13 mouse cellular contexts compared by ENCODE assay signal in genomic region chr2:90649405-90649804, GRCm38 (mm10).
"Had no signal": no experiment of that assay in that cellular context is flagged by ENCODE, and none has a peak within 500 bp of the region (broad histone marks: within the 10 kb centered on the region; RNA-seq: fewer than 3 reads in every experiment).

No protein-coding gene starts in this region.

- H3K4me1 ChIP-seq: midbrain, embryonic 13.5 days; midbrain, embryonic 15.5 days; neural tube, embryonic 12.5 days had no signal

- H3K4me2 ChIP-seq: lung, embryonic 14.5 days; midbrain, embryonic 11.5 days; midbrain, embryonic 13.5 days; midbrain, embryonic 15.5 days; neural tube, embryonic 12.5 days had no signal

- DNase-seq: lung, embryonic 14.5 days; lung, postnatal 14 days; right cerebral cortex, postnatal 14 days; thymus, adult 2 months; thymus, postnatal 25 days; thymus, postnatal 4 days had no signal

- H3K4me3 ChIP-seq: megakaryocyte, embryonic 14.5 days; midbrain, embryonic 13.5 days; midbrain, embryonic 15.5 days; neural tube, embryonic 12.5 days had no signal

- H3K9me3 ChIP-seq: megakaryocyte, embryonic 14.5 days; midbrain, embryonic 13.5 days; midbrain, embryonic 15.5 days; neural tube, embryonic 12.5 days had no signal

- H3K27me3 ChIP-seq: megakaryocyte, embryonic 14.5 days; midbrain, embryonic 13.5 days; midbrain, embryonic 15.5 days; neural tube, embryonic 12.5 days had no signal

- H3K36me3 ChIP-seq: midbrain, embryonic 13.5 days; midbrain, embryonic 15.5 days; neural tube, embryonic 12.5 days had no signal

- ATAC-seq: midbrain, embryonic 13.5 days; midbrain, embryonic 15.5 days had no signal

- H3K27ac ChIP-seq: liver, embryonic 14.5 days; macrophage; midbrain, embryonic 13.5 days; midbrain, embryonic 15.5 days; neural tube, embryonic 12.5 days had no signal

- H3K9ac ChIP-seq: liver, embryonic 14.5 days; lung, embryonic 14.5 days; midbrain, embryonic 13.5 days; midbrain, embryonic 15.5 days; neural tube, embryonic 12.5 days had no signal
